Mouse (Mus musculus) intestine, postnatal 0 days (tissue): ENCODE data around the gene Phb2. TPM values are rescaled to one million over a fixed set of nuclear protein-coding genes. Genes with fewer than 3 reads are reported as not detected.

Experiments used
- ATAC-seq: fragments of 200-750 bp; cut with Nextera tagmentation; 2 replicates; pipeline ENCODE4 v1.8.0; 2017; ENCODE audit warnings: mild to moderate bottlenecking, moderate TSS enrichment, moderate library complexity
- H3K27ac ChIP-seq: fragments of 300-500 bp; sonication (generic); 2 replicates; pipeline ENCODE4 v1.5.1; 2014; ENCODE audit warnings: mild to moderate bottlenecking, low read depth, low read length, moderate library complexity
- H3K27me3 ChIP-seq: fragments of 300-500 bp; sonication (generic); replicated peaks from 2 replicates; pipeline ENCODE4 v1.6.1; 2014; ENCODE audit warnings: low read length, mixed read lengths; ENCODE audit not compliant: control insufficient read depth, insufficient read depth
- H3K36me3 ChIP-seq: fragments of 300-500 bp; sonication (generic); 2 replicates; pipeline ENCODE4 v1.6.1; 2014; ENCODE audit warnings: mild to moderate bottlenecking, moderate library complexity; ENCODE audit not compliant: control insufficient read depth, insufficient read depth
- H3K4me1 ChIP-seq: fragments of 300-500 bp; sonication (generic); replicated peaks from 2 replicates; pipeline ENCODE4 v1.6.1; 2014; ENCODE audit warnings: antibody characterized with exemption, low read length, mixed read lengths; ENCODE audit not compliant: control insufficient read depth, insufficient read depth
- H3K4me2 ChIP-seq: fragments of 300-500 bp; sonication (generic); replicated peaks from 2 replicates; pipeline ENCODE4 v1.6.1; 2014; ENCODE audit warnings: low read depth, mild to moderate bottlenecking, moderate library complexity
- H3K4me3 ChIP-seq: fragments of 300-500 bp; sonication (generic); 2 replicates; pipeline ENCODE4 v1.5.1; 2014; ENCODE audit warnings: low read depth, low read length
- H3K9ac ChIP-seq: fragments of 300-500 bp; sonication (generic); 2 replicates; pipeline ENCODE4 v1.6.1; 2014; ENCODE audit warnings: mild to moderate bottlenecking, low read depth, low read length
- H3K9me3 ChIP-seq: fragments of 300-500 bp; sonication (generic); 2 replicates; pipeline ENCODE4 v1.6.1; 2016; ENCODE audit warnings: mixed run types; ENCODE audit not compliant: control insufficient read depth
- CTCF ChIP-seq: sonication (generic); IDR thresholded peaks from 2 replicates; pipeline ENCODE4 v1.5.1; 2016; ENCODE audit warnings: low read depth, mild to moderate bottlenecking, control low read depth, antibody characterized with exemption, moderate library complexity
- WGBS: fragments of 180-500 bp; shearing (Covaris S2); extraction: QIAGEN DNeasy Blood & Tissue Kit; methylation state at CpG from one replicate; pipeline ENCODE4 v1.1.7; 2014; 5-methylcytosine and 5-hydroxymethylcytosine counted together
- polyA plus RNA-seq: library from polyadenylated mRNA; unstranded; fragments of >200 nt; fragmentation: Nextera tagmentation; extraction: Ambion mirVana; gene quantifications from 2 replicates; pipeline ENCODE4 v1.2.1, GENCODE M21; 2015

Gene Phb2
- polyA plus RNA-seq, 1 experiment from 2014 or later = 255 TPM

DNA sequence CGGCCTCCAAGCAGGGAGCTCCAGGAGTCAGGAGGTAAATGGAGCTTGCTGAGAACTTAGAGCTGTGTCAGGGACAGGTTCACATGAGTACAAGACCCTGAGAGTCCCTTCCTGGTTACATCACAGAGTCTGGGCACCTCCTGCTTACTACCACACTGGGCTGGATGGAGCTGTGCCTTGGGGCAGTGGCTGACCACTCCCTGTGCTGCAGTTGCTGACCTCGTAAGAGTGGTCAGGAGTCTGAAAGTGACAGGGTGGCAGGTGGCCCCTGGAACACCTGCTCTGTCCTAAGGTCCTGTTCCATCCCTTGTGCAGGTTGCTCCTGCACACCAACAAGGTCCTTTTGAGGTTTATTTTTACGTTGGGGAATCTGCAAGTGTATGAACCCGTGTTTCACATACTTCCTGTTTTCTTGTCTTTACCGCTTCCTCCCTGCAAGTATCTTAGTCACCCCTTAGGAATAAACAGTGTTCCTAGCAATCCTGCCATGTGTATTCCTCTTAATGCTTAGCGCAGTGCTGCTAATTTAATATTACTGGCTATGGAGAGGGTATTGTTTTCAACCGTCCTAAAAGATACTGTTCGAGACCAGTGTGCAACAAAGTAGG, 23.9 kb upstream of the Phb2 start:
- ATAC-seq = peak; percentile 21; the same call in 1 of the 2 replicates
- H3K27ac ChIP-seq = peak overlapping the region; percentile 35
- H3K4me2 ChIP-seq = no peak overlapping the region
- no peaks in the 10 kb centered on the region; the same call in 1 of the 2 replicates for H3K36me3 ChIP-seq
- WGBS = 68% methylated on average over 8 of the region's 8 CpGs
- no peak overlapping the region for H3K4me3 ChIP-seq
- H3K9ac ChIP-seq = no peak overlapping the region
- TF ChIP-seq CTCF = no peak
- H3K4me1 ChIP-seq = no peaks in the 10 kb centered on the region
- H3K27me3 ChIP-seq = no peaks in the 10 kb centered on the region
- H3K9me3 ChIP-seq = no peaks in the 10 kb centered on the region

DNA sequence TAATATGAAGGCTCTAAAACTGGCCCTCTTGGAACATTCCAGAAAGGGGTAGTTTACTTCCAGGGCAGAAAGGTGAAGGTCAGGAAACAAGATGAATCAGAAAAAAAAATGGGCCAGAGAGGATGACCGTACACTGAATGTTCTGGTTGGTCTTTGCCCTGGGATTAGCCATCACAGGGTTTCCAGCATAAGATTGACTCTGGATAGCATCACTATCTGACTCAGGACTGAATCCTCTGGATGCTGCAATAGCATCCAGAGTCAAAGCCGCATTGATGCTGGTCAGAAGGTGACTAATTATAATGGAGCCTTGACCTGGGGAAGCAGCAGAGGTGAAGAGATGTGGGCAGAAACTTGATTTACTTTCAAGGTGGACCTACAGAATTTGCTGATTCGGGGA, 23.1 kb upstream of the Phb2 start:
- no peaks in the 10 kb centered on the region; the same call in 1 of the 2 replicates for H3K36me3 ChIP-seq
- no peak for TF ChIP-seq CTCF
- ATAC-seq = 0 out of 2 replicates have a peak, but pooled peaks have one; percentile 12
- no peaks in the 10 kb centered on the region for H3K4me1 ChIP-seq
- H3K4me2 ChIP-seq = no peak overlapping the region
- WGBS = 77% methylated on average over 3 of the region's 3 CpGs
- H3K9me3 ChIP-seq = no peaks in the 10 kb centered on the region
- H3K27me3 ChIP-seq = no peaks in the 10 kb centered on the region
- no peak overlapping the region for H3K4me3 ChIP-seq
- H3K9ac ChIP-seq = no peak overlapping the region
- peak overlapping the region; percentile 29 for H3K27ac ChIP-seq

GRCm38 (mm10) chr6:124690517-124690916, 21.6 kb upstream of the Phb2 start:
- Histone ChIP-seq H3K27ac (peak overlapping the region; percentile 29), H3K9ac (no peak overlapping the region), H3K4me2 (no peak overlapping the region), H3K36me3 (no peaks in the 10 kb centered on the region; the same call in 1 of the 2 replicates), H3K4me3 (no peak overlapping the region), H3K4me1 (no peaks in the 10 kb centered on the region), H3K27me3 (no peaks in the 10 kb centered on the region), H3K9me3 (no peaks in the 10 kb centered on the region)
- WGBS = 86% methylated on average over 3 of the region's 3 CpGs
- no peak for ATAC-seq
- TF ChIP-seq CTCF = no peak

DNA sequence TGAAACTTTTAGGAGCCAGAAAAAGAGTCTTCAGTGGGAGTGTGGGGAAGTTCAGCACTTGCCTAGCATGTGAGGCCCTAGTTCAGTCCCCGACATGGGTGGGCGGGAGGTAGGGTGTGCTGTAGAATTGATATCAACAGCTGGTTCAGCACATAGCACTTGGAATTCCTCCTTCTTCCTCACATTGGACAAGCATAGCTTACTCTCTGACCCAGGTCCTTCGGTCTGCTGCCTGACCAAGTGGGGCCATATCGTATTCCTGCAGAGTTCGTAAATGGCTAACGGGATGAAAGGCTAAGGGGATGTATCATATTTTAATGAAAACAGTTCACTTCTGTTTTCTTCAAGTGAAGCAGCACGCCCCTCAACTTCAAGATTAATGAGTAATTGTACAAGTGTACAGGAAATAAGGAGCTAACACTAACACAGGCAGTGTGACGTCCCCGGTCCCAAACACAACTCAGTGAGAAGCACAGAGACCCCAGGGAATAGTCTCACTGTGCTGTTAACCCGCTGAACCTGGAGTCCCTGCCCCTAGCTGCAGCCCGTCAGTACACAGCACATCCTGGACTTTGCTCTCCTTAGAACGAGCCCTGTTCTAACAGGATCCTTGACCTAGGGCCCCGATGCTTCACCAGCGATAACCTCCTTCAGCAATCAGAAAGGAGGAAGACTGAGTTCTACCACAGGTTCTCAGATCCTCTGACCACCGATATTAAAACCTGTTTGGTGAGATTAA, 18.7 kb upstream of the Phb2 start:
- no peak overlapping the region for H3K4me3 ChIP-seq
- no peaks in the 10 kb centered on the region for H3K27me3 ChIP-seq
- H3K9me3 ChIP-seq = no peaks in the 10 kb centered on the region
- no peaks in the 10 kb centered on the region for H3K4me1 ChIP-seq
- WGBS = 34% methylated on average over 15 of the region's 15 CpGs
- peaks cover 5% of the 10 kb centered on the region for H3K36me3 ChIP-seq
- TF ChIP-seq CTCF = peak; percentile 28; the same call in 1 of the 2 replicates
- no peak overlapping the region for H3K9ac ChIP-seq
- no peak overlapping the region; the same call in 1 of the 2 replicates for H3K4me2 ChIP-seq
- H3K27ac ChIP-seq = peak overlapping the region; percentile 77
- ATAC-seq = peak; percentile 53

- WGBS = 51% methylated on average over 15 of the region's 15 CpGs
- Histone ChIP-seq H3K27me3 (no peaks in the 10 kb centered on the region), H3K9ac (no peak overlapping the region), H3K9me3 (no peaks in the 10 kb centered on the region), H3K27ac (peak overlapping the region; percentile 77), H3K36me3 (peaks cover 11% of the 10 kb centered on the region), H3K4me1 (no peaks in the 10 kb centered on the region), H3K4me2 (peak overlapping the region; percentile 18), H3K4me3 (no peak overlapping the region)
- TF ChIP-seq CTCF = no peak
- ATAC-seq = peak; percentile 73
These were observed 17.8 kb upstream of the Phb2 start for GRCm38 (mm10) chr6:124694166-124694955.
